Mouse (Mus musculus) cerebellum, adult 11 months (tissue): ENCODE data around the gene Apela.

Experiments
- DNase-seq: peaks from one replicate; pipeline ENCODE4 v3.0.0; 2022

The Apela gene

GRCm38 (mm10) chr8:65037117-65037533 lies at the start of gene Apela:
Gene Apela, minus strand, starts transcription at chr8:65037336.
- DNase-seq = no peak

DNA sequence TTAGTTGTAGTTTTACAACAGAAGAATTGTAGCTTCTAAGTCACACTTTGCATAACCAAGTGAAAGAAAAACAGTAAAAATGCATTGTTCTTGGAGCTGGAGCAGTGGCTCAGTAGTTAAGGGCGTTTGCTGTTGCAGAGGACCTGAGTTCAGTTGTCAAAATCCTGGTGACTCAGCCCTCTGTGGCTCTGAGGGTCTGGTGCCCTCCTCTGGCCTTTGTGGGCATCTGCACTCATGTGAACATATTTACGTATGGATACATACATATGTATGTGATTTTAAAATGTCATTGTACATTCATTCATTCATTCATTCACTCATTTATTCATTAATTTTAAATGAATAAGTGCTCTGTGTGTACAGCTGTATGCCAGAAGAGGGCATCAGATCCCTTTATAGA lies 48.5 kb upstream of the Apela start:
- DNase-seq = no peak

- no peak for DNase-seq
These were observed 43.6 kb upstream of the Apela start for GRCm38 (mm10) chr8:65080731-65081130.

DNA sequence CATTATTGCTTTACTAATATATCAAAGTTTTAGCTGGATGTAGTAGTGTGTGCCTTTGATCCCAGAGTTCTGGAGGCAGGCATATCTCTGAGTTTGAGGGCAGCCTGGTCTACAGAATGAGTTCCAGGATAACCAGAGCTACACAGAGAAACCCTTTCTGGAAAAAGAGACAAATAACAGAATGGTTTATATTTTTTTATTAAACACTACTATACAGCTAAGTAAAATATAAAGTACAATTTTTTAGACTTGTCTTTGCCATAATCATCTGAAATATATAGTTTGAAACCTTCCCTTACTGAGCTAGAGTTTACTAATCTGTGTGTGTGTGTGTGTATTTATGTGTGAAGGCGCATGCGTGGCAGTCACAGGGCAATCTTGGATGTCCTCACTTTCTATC lies 37.6 kb upstream of the Apela start, which contains the start of gene Gm10663:
TSS of gene Gm10663 (plus strand) at position 301 of the 400 bp plus-strand sequence.
- DNase-seq = no peak

DNA sequence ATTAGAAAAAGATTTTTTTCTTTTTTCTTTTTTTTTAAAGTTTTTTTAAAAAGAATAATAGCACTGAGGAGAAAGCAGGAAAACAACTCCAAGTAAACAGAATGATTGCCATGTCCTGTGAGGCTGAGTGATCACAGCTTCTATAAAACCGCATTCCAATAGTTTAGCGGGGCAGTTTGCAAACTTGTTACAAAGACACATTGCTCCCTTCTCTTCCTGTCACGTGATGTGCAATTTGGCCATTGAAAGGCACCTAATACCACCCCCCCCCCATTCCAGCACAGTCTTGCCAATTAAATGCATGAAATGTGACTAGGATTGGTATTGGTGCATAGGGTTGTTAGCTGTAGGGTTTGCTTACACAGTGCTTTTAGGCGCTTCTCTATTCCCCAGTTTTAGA lies 33.9 kb upstream of the Apela start:
- DNase-seq = no peak

- DNase-seq = no peak
These were observed 31.3 kb upstream of the Apela start for GRCm38 (mm10) chr8:65068473-65068819.

- no peak for DNase-seq
These were observed 30.7 kb upstream of the Apela start for GRCm38 (mm10) chr8:65067694-65068472.

DNA sequence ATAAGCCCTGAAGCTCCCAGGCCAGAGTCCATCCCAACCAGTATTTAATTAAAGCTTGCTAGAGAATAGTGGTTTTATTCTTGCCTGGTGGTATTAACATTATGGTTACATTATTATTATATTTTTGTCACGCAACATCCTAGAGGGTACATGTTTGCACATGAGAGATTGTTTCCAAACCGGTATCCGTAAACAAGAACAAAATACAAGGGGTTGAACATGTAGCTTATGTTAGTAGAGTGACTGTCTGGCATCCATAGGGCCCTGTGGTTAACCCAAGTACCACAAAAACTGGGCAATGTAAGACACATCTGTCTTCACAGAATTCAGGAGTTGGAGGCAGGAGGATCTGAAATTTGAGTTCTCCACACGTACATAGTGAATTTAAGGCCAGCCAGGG lies 29.9 kb upstream of the Apela start:
- DNase-seq = no peak

DNA sequence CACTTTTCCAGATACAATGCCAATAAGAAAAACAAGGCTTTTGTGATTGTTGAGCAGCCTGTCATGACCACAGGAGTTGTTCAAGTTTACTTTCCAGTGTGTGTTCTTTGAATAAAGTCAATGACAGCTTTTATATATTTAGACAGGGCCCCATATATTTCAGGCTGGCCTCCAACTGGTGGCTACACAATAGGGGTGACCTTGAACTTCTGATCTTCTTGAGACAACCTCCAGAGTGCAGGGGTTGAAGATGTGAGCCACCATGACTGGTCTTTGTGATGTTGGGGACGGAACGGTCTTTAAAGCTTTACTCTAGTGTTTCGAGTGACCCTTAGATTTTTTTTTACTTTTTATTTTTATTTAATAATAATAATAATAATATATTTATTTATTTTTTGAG lies 28.5 kb upstream of the Apela start:
- DNase-seq = no peak

DNA sequence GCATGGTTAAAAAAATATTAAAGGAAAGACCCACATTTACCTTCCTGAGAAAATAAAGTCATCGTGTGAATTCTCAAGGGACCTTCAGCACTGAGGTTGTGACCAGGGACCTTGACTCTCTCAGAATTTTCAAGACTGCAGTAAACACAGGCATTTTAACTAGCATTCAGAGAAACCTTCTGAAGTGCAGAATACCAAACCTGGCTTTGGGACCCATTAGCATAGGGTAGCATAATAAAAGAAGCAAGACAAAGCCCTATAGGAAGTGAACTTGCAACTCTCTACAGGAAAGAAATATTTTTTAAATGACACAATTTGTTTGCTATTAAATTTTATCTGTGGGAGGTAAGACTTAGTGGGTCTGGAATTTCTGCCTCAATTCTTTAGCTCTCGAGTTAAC lies 26.9 kb upstream of the Apela start:
- no peak for DNase-seq

GRCm38 (mm10) chr8:65062195-65062594 lies 25.1 kb upstream of the Apela start:
- DNase-seq = no peak

DNA sequence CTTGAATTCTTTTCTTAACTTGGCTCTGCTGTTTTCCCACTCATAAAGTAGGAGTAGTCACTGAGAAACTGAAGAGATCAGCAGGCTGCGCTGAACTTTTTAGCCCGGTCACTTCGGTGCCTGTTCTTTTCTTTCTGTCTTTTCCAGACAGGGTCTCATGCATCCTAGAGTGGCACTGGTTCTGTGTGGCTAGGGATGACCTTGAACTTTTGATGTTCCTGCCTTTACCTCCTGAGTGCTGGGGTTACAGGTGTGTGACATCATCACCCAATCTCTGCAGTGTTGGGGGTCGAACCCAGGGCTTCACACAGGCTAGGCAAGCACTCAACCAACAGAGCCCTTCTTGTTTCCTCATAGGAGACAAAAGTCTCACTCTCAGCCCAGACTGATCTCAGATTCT lies 19.6 kb upstream of the Apela start:
- no peak for DNase-seq

- DNase-seq = no peak
These were observed 16.8 kb upstream of the Apela start for GRCm38 (mm10) chr8:65053968-65054367.

- DNase-seq = no peak
These were observed 16.4 kb upstream of the Apela start for GRCm38 (mm10) chr8:65053554-65053953.

DNA sequence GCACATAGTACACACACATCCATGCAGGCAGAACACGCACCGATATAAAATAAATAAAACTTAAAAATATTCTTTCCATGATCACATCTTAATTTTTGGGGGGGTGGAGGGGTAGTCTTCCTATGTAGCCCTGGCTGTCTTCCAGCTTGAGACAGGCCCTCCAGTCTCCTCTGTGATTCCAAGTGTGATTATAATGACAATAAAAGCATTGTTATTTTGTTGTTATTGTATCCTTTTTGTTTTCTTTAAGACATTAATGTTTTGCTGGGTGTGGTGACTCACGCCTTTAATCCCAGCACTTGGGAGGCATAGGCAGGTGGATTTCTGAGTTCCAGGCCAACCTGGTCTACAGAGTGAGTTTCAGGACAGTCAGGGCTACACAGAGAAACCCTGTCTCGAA lies 10.7 kb upstream of the Apela start:
- no peak for DNase-seq

DNA sequence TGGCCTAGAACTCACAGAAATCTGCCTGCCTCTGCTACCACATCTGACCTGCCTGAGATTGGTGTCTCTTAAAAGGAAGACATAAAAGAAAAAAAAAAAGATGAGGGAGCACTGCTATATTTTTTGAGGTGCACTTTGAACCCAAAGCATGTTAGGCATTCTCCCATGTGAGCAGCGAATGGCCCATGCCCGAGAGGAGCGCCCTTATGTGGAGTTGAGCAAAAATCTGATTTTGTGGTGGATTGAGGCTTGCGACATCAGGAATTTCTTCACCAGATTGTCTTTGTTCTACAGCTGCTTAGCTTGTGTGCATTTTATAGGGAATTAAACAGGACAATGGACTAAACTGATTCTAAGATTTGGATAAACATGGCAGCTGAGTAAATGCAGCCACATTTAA lies 10.1 kb upstream of the Apela start:
- DNase-seq = no peak

- DNase-seq = no peak
These were observed 9.4 kb upstream of the Apela start for GRCm38 (mm10) chr8:65046565-65046964.

- DNase-seq = no peak
These were observed 3.0 kb downstream of the Apela start for GRCm38 (mm10) chr8:65034136-65034535.

DNA sequence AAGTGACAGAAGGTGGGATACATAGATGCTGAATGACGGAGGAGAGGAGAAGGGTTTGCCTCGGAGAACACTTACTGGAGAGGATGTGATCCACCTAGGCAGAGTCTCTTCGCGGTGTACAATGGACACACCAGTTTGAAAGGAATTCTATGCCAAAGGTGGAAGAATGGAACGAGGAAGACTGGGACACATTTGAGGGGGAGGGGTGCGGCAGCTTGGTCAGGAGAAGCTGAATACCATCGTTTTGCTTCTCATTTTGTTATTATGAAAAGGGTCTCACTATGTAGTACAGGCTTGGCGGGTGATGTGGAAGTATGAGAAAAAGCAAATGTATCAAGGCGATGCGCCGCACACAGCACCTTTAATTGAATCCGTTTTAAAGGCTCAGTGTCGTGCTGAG lies 4.1 kb downstream of the Apela start:
- DNase-seq = no peak

GRCm38 (mm10) chr8:65032107-65032506 lies 5.0 kb downstream of the Apela start:
- no peak for DNase-seq

DNA sequence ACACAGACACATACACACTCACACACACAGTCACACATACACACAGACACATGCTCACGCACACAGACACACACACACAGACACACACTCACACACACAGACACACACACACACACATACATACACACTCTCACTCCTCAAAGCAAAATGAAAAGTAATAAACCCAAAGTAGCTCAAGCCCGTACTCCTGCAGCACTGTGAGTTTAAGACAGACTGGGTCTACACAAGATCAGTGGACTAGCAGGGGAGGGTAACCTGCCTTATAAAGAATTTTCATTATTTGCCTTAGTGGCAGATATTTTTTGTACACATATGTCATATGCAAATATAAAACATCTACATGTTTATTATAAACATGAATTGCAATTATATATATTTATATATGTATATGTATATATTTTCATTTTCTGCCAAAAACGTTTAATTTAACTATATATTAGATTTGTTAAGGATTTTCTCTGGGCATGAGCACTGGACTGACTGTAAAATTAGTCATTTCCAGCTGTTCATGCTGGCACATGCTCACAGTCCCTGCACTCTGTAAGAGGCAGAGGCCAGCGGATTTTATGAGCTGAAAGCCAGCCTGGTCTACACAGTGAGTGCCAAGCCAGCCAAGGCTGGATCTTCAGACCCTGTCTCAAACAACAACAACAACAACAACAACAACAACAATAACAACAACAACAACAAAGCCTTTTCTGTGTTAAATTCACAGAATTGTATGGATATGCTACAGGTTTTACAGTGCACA lies 6.2 kb downstream of the Apela start:
- no peak for DNase-seq

GRCm38 (mm10) chr8:65029776-65030175 lies 7.4 kb downstream of the Apela start:
- no peak for DNase-seq

DNA sequence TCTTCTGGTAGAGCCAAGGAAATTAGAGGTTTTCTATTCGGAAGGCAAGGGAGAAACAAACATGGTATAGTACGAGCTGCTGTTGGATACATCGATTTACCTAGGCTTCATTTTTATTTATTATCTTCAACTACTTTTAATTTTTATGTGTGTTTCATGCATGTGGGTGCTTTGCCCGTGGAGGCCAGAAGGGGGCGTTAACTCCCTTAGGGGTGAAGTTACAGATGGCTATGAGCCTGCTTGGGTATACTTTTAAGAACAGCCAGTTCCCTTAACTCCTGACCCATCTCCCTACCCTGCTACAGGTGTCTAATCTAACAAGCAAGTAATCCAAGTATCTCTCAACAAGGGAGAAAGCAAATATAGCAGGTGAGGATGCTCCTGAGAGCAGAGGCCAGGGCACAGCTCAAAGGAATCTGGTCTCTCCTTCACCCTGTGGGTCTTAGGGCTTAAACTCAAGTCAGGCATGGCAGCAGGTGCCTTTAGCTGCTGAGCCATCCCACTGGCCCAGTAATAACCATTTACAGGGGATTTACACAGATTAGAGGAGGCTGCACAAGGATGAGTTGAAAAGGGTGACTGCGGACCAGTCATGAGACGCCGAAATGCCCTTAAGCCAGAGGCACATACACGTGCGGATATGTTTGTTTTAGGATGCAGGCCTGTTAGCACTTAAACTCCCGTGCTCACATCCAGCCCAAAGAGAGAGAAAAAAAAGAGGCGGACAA lies 8.0 kb downstream of the Apela start:
- DNase-seq = no peak

GRCm38 (mm10) chr8:65022485-65022884 lies 14.7 kb downstream of the Apela start:
- DNase-seq = peak; percentile 10
